ENCODE assay signal across 22 mouse cellular contexts in the genomic region with DNA sequence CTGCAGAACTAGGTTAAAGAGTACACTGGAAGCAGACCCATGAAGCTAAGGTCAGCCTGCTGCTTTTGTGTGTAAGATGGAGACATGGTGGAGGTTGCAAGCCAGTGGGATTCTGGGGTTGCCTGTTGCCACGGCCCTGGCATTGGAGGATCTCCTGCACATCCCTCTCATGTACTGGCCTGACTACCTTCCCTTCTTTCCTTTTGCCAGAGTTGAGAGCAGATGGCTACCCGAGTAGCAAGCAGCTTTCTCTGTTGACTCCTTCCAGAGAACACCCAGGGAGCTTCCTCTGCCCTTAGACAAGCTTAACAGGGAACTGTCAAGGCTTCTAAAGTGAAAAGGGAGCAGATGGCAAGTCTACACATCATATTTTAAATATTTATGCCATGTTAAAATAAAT.
DNase-seq lines count a peak whose midpoint lies in the region; ATAC-seq lines count a peak whose summit lies in the region.
"Had no signal": no experiment of that assay in that cellular context is flagged by ENCODE, and none has a peak within 500 bp of the region (broad histone marks: within the 10 kb centered on the region; RNA-seq: fewer than 3 reads in every experiment).

No protein-coding gene starts in this region.

- 38% methylated on average over 2 of the region's 2 CpGs for WGBS in intestine, embryonic 15.5 days
- WGBS in liver, embryonic 11.5 days, result 53% methylated on average over 2 of the region's 2 CpGs

- no peak overlapping the region for H3K4me3 ChIP-seq in intestine, embryonic 15.5 days (replicated peaks)
- no peak overlapping the region for H3K4me3 ChIP-seq in liver, embryonic 11.5 days (ENCODE audit: low read depth, low read length)
- H3K4me3 ChIP-seq: embryonic facial prominence, embryonic 13.5 days; heart, embryonic 10.5 days; hindbrain, embryonic 13.5 days; limb, embryonic 13.5 days; liver, embryonic 15.5 days had no signal

- H3K36me3 ChIP-seq in intestine, embryonic 15.5 days, result no peaks in the 10 kb centered on the region
- no peaks in the 10 kb centered on the region for H3K36me3 ChIP-seq in liver, embryonic 11.5 days (ENCODE audit: control insufficient read depth, insufficient read depth, low read length)
- H3K36me3 ChIP-seq: embryonic facial prominence, embryonic 13.5 days; heart, embryonic 10.5 days; hindbrain, embryonic 13.5 days; limb, embryonic 13.5 days; liver, embryonic 15.5 days had no signal

- no peaks in the 10 kb centered on the region; the same call in 1 of the 2 replicates for H3K4me1 ChIP-seq in intestine, embryonic 15.5 days (replicated peaks)
- no peaks in the 10 kb centered on the region for H3K4me1 ChIP-seq in liver, embryonic 11.5 days (replicated peaks; ENCODE audit: control insufficient read depth, insufficient read depth, low read length)
- H3K4me1 ChIP-seq: embryonic facial prominence, embryonic 13.5 days; heart, embryonic 10.5 days; hindbrain, embryonic 13.5 days; liver, embryonic 15.5 days had no signal

- H3K27ac ChIP-seq in intestine, embryonic 15.5 days, result 0 out of 2 replicates have a peak overlapping the region, but pooled peaks have one; percentile 10
- H3K27ac ChIP-seq in liver, embryonic 11.5 days (ENCODE audit: low read depth, low read length), result no peak overlapping the region
- H3K27ac ChIP-seq: embryonic facial prominence, embryonic 13.5 days; heart, embryonic 10.5 days; hindbrain, embryonic 13.5 days; limb, embryonic 13.5 days; liver, embryonic 15.5 days had no signal

- no peak overlapping the region for H3K4me2 ChIP-seq in intestine, embryonic 15.5 days (replicated peaks)
- no peak overlapping the region for H3K4me2 ChIP-seq in liver, embryonic 11.5 days
- H3K4me2 ChIP-seq: embryonic facial prominence, embryonic 13.5 days; hindbrain, embryonic 13.5 days; limb, embryonic 13.5 days; liver, embryonic 15.5 days had no signal

- ATAC-seq in intestine, embryonic 15.5 days, result no peak
- ATAC-seq in liver, embryonic 11.5 days (replicated peaks; ENCODE audit: low FRiP score), result no peak
- ATAC-seq: midbrain, embryonic 16.5 days; Patski had no signal

- peak; percentile 42 for DNase-seq in heart, adult 11 months
- no peak for DNase-seq in heart, postnatal 14 days
- peak; percentile 46 for DNase-seq in cerebellum, adult 11 months
- peak; percentile 78 for DNase-seq in cerebellum, adult 9-10 months
- no peak for DNase-seq in liver, embryonic 11.5 days (ENCODE audit: low spot score)
- no peak for DNase-seq in adrenal gland, postnatal 25 days
- no peak for DNase-seq in urinary bladder, postnatal 4 days (ENCODE audit: low spot score in 2 of 2)
- DNase-seq: gastrocnemius, postnatal 25 days; heart, postnatal 10 days; kidney, adult 2 months; kidney, postnatal 4 days; right cerebral cortex, adult 18-20 months; spleen, adult 18-20 months; thymus, postnatal 4 days had no signal

- intact Hi-C loops in heart, postnatal 14 days (cut with DNase I), result no loop called here

- no peaks in the 10 kb centered on the region for H3K9me3 ChIP-seq in intestine, embryonic 15.5 days
- H3K9me3 ChIP-seq in liver, embryonic 11.5 days (ENCODE audit: control insufficient read depth, low read length), result no peaks in the 10 kb centered on the region
- H3K9me3 ChIP-seq: embryonic facial prominence, embryonic 13.5 days; heart, embryonic 10.5 days; hindbrain, embryonic 13.5 days; limb, embryonic 13.5 days; liver, embryonic 15.5 days had no signal

- H3K27me3 ChIP-seq in intestine, embryonic 15.5 days (replicated peaks), result no peaks in the 10 kb centered on the region
- H3K27me3 ChIP-seq in liver, embryonic 11.5 days (replicated peaks; ENCODE audit: control insufficient read depth, insufficient read depth, low read length), result no peaks in the 10 kb centered on the region
- H3K27me3 ChIP-seq: embryonic facial prominence, embryonic 13.5 days; hindbrain, embryonic 13.5 days; limb, embryonic 13.5 days; liver, embryonic 15.5 days; Patski had no signal

- no peak overlapping the region for H3K9ac ChIP-seq in intestine, embryonic 15.5 days
- no peak overlapping the region for H3K9ac ChIP-seq in liver, embryonic 11.5 days (ENCODE audit: low read depth, low read length)
- H3K9ac ChIP-seq: embryonic facial prominence, embryonic 13.5 days; hindbrain, embryonic 13.5 days; limb, embryonic 13.5 days; liver, embryonic 15.5 days had no signal

Comparison
In these comparisons a context has a peak if more than half of its experiments do, and no peak if none do; other contexts are left out.
1. DNase-seq: peak in heart, adult 11 months (single experiment), cerebellum, adult 11 months (single experiment) and cerebellum, adult 9-10 months (single experiment); none in heart, postnatal 14 days (0 of 2), liver, embryonic 11.5 days (single experiment), adrenal gland, postnatal 25 days (single experiment) and urinary bladder, postnatal 4 days (0 of 2).